Mouse (Mus musculus): ENCODE results near the gene Matk.

- TF ChIP-seq CTCF (IDR thresholded peaks at IDR 0.05) (no peak), EP300 (IDR thresholded peaks at IDR 0.05; ENCODE audit: insufficient read depth, low read depth, low read length) (no peak)
Measured at GRCm38 (mm10) chr10:81306173-81306668, 53.5 kb downstream of the Matk start.
